Mouse (Mus musculus) E14TG2a.4 (cell line): ENCODE results near the gene Prl3d1.
"Not testable (repeated sequence)": the region's sequence is repeated elsewhere in the genome, so short reads cannot be mapped to it uniquely, and the experiment has no call there.

ENCODE experiments used
- H3K27me3 ChIP-seq: 2 replicates; pipeline ENCODE4 v1.6.1; 2014; ENCODE audit warnings: low read length, control low read depth; ENCODE audit not compliant: insufficient read depth
- H3K36me3 ChIP-seq: 2 replicates; pipeline ENCODE4 v1.6.1; 2014; ENCODE audit warnings: low read length, control low read depth; ENCODE audit not compliant: insufficient read depth
- H3K4me1 ChIP-seq: replicated peaks from 2 replicates; pipeline ENCODE4 v1.6.1; 2014; ENCODE audit warnings: low read depth, low read length, control low read depth
- H3K4me3 ChIP-seq: replicated peaks from 2 replicates; pipeline ENCODE4 v1.5.1; 2014; ENCODE audit warnings: mild to moderate bottlenecking, low read length
- H3K9me3 ChIP-seq: 2 replicates; pipeline ENCODE4 v1.6.1; 2014; ENCODE audit warnings: low read length, control low read depth
- CTCF ChIP-seq: conservative IDR thresholded peaks from 2 replicates; pipeline ENCODE4 v1.5.1; 2014; ENCODE audit warnings: low read length
- NANOG ChIP-seq: IDR thresholded peaks from 2 replicates; pipeline ENCODE4 v1.6.1; 2014; ENCODE audit warnings: borderline replicate concordance, low read length, mixed read lengths
- POU5F1 ChIP-seq: IDR thresholded peaks from 2 replicates; pipeline ENCODE4 v1.6.1; 2014; ENCODE audit warnings: low read length, borderline replicate concordance

Prl3d1 gene

GRCm38 (mm10) chr13:27093890-27094289 lies at the start of gene Prl3d1:
Gene Prl3d1, plus strand, starts transcription at chr13:27094190.
- not testable (repeated sequence) for H3K36me3 ChIP-seq, H3K27me3 ChIP-seq

DNA sequence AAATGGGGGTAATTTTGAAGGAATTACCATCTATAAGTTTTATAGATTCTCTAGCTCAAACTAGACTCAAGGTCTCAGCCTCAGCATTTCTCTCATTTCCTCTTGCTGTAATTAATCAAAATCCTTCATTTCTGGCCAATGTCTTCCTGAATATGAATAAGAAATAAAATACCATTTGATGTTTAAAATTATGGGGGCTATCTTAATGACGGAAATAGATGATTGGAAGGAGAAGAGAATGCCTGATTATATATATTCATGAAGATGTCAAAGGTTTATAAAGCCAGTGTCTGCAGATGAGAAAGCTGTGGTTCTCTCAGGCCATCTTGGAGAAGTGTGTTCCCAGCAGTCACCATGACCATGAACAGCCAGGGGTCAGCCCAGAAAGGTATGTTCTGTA lies 36.7 kb upstream of the Prl3d1 start, which contains the start of gene Prl:
Prl (plus strand) TSS at position 301 of the 400 bp plus-strand sequence.
- Histone ChIP-seq H3K36me3 (no peaks in the 10 kb centered on the region), H3K4me1 (no peaks in the 10 kb centered on the region), H3K9me3 (no peaks in the 10 kb centered on the region), H3K4me3 (no peak within 1 kb of the TSS), H3K27me3 (no peaks in the 10 kb centered on the region)
- TF ChIP-seq POU5F1 (no peak), CTCF (no peak), NANOG (no peak)

More at GRCm38 (mm10) chr13:27093890-27094289, at the start of gene Prl3d1:
- not testable (repeated sequence) for H3K4me1 ChIP-seq, H3K9me3 ChIP-seq, H3K4me3 ChIP-seq

GRCm38 (mm10) chr13:27059177-27059576 lies 34.8 kb upstream of the Prl3d1 start:
- no peaks in the 10 kb centered on the region for H3K36me3 ChIP-seq
- no peak overlapping the region for H3K4me3 ChIP-seq
- no peaks in the 10 kb centered on the region for H3K4me1 ChIP-seq
- no peak for TF ChIP-seq POU5F1
- TF ChIP-seq NANOG = no peak
- TF ChIP-seq CTCF = no peak
- H3K27me3 ChIP-seq = no peaks in the 10 kb centered on the region
- H3K9me3 ChIP-seq = no peaks in the 10 kb centered on the region

DNA sequence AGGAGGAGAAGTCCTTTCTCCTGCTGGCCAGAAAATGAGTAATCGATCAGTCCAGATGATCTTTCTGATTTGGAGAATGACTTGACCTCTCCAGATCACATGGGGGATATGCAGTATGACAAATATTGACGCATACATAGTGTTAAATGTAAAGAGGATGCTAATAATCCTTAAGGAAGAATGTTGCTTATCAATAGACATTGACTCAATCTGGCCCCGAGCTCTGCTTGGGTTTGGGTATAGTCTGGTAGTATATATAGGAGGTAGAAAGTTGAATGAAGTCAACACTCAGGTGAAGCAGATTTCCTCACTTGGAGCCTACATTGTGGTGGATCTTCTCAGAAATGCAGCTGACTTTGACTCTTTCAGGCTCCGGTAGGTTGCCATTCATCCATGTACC lies 27.4 kb downstream of the Prl3d1 start, which contains the start of gene Prl3d2:
Prl3d2 (plus strand) TSS at position 301 of the 400 bp plus-strand sequence.
- not testable (repeated sequence) for H3K27me3 ChIP-seq, H3K4me1 ChIP-seq, H3K36me3 ChIP-seq, H3K4me3 ChIP-seq, H3K9me3 ChIP-seq

- no peaks in the 10 kb centered on the region for H3K9me3 ChIP-seq
- H3K27me3 ChIP-seq = no peaks in the 10 kb centered on the region
- H3K4me3 ChIP-seq = no peak overlapping the region
- no peaks in the 10 kb centered on the region for H3K36me3 ChIP-seq
- no peak for TF ChIP-seq NANOG
- no peak for TF ChIP-seq POU5F1
- TF ChIP-seq CTCF = no peak
- H3K4me1 ChIP-seq = no peaks in the 10 kb centered on the region
Measured at GRCm38 (mm10) chr13:27148264-27148663, 54.3 kb downstream of the Prl3d1 start.
